Mouse (Mus musculus) gastrocnemius, postnatal 14 days (tissue): ENCODE measurements around the gene Rora. TPM values are rescaled to one million over a fixed set of nuclear protein-coding genes. Genes with fewer than 3 reads are reported as not detected.

ENCODE experiments used
- DNase-seq: peaks from one replicate; pipeline ENCODE4 v3.0.0; 2021; ENCODE audit warnings: mixed read lengths
- intact Hi-C: fragments of 180-260 bp; cut with DNase I; formaldehyde crosslinking; loops from one replicate; pipeline ENCODE4 v1.15.1; 2025; ENCODE audit warnings: low total_unique reads
- total RNA-seq, 2 experiments: library from RNA; stranded (reverse); gene quantifications; 2 replicates each; pipeline ENCODE4 v1.2.3; 2021

Gene Rora
- total RNA-seq, 2 experiments from 2014 or later = 46.0 to 53.4 TPM

GRCm38 (mm10) chr9:69334106-69334505 lies 680.5 kb downstream of the Rora start:
- no peak for DNase-seq
- intact Hi-C loops = no loop called here

GRCm38 (mm10) chr9:69336063-69336462 lies 682.5 kb downstream of the Rora start:
- DNase-seq = no peak
- intact Hi-C loops = no loop called here

GRCm38 (mm10) chr9:69339199-69339598 lies 685.6 kb downstream of the Rora start:
- intact Hi-C loops = no loop called here

GRCm38 (mm10) chr9:69339829-69340228 lies 686.2 kb downstream of the Rora start:
- DNase-seq = no peak
- intact Hi-C loops = no loop called here

More at GRCm38 (mm10) chr9:69339199-69339598, 685.6 kb downstream of the Rora start:
- no peak for DNase-seq

GRCm38 (mm10) chr9:69340421-69340820 lies 686.8 kb downstream of the Rora start:
- intact Hi-C loops = no loop called here
- DNase-seq = no peak

GRCm38 (mm10) chr9:69343881-69344280 lies 690.3 kb downstream of the Rora start:
- intact Hi-C loops = no loop called here
- no peak for DNase-seq

- intact Hi-C loops = no loop called here
- DNase-seq = no peak
Measured at GRCm38 (mm10) chr9:69345550-69345949, 692.0 kb downstream of the Rora start.

GRCm38 (mm10) chr9:69347796-69348195 lies 694.2 kb downstream of the Rora start:
- intact Hi-C loops = no loop called here

GRCm38 (mm10) chr9:69349537-69349936 lies 696.0 kb downstream of the Rora start:
- intact Hi-C loops = no loop called here
- DNase-seq = no peak

More at GRCm38 (mm10) chr9:69347796-69348195, 694.2 kb downstream of the Rora start:
- DNase-seq = no peak

- intact Hi-C loops = no loop called here
- no peak for DNase-seq
Measured at GRCm38 (mm10) chr9:69354228-69354627, 700.6 kb downstream of the Rora start.

- intact Hi-C loops = no loop called here
- DNase-seq = peak; percentile 28
Measured at GRCm38 (mm10) chr9:69357834-69358233, 704.2 kb downstream of the Rora start.

GRCm38 (mm10) chr9:69358797-69359196 lies 705.2 kb downstream of the Rora start:
- intact Hi-C loops = no loop called here
- DNase-seq = no peak

- no peak for DNase-seq
- intact Hi-C loops = no loop called here
Measured at GRCm38 (mm10) chr9:69361951-69362445, 708.4 kb downstream of the Rora start.

- no peak for DNase-seq
- intact Hi-C loops = no loop called here
Measured at GRCm38 (mm10) chr9:69362766-69363165, 709.2 kb downstream of the Rora start.

- DNase-seq = no peak
- intact Hi-C loops = no loop called here
Measured at GRCm38 (mm10) chr9:69364117-69364516, 710.5 kb downstream of the Rora start.

GRCm38 (mm10) chr9:69367055-69367454 lies 713.5 kb downstream of the Rora start:
- intact Hi-C loops = no loop called here
- DNase-seq = no peak

- intact Hi-C loops = no loop called here
Measured at GRCm38 (mm10) chr9:69368071-69368470, 714.5 kb downstream of the Rora start.

GRCm38 (mm10) chr9:69371046-69371724 lies 717.6 kb downstream of the Rora start:
- DNase-seq = no peak
- intact Hi-C loops = no loop called here

More at GRCm38 (mm10) chr9:69368071-69368470, 714.5 kb downstream of the Rora start:
- DNase-seq = peak; percentile 55

- no peak for DNase-seq
- intact Hi-C loops = no loop called here
Measured at GRCm38 (mm10) chr9:69372871-69373270, 719.3 kb downstream of the Rora start.

GRCm38 (mm10) chr9:69376982-69377653 lies 723.5 kb downstream of the Rora start:
- no peak for DNase-seq
- intact Hi-C loops = no loop called here

- no peak for DNase-seq
- intact Hi-C loops = no loop called here
Measured at GRCm38 (mm10) chr9:69377654-69378045, 724.1 kb downstream of the Rora start.
